ENCODE assay signal across 8 mouse cellular contexts in the genomic region with DNA sequence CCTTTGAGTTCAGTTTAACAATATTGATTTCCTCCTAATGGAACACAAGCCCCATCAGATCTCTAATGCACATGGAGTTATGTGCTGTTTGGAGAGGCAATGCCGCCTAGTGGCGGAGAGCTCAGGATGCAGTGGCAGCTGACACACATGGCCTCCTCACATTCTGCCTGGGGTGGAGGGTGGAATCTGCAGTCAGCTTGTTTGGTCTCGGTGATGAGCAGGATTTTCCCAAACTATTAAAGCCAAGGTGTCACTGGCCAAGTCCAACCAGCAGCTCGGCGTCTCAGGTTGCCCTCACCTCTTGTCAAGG.
DNase-seq lines count a peak whose midpoint lies in the region; ATAC-seq and TF ChIP-seq lines count a peak whose summit lies in the region.

No protein-coding gene starts in this region.

- no peaks in the 10 kb centered on the region for H3K79me3 ChIP-seq in C2C12 (ENCODE audit: low read depth)

- WGBS in liver, embryonic 14.5 days (ENCODE audit: insufficient replicate concordance) = 37% methylated on average over 5 of the region's 5 CpGs

- H3ac ChIP-seq in C2C12 (ENCODE audit: control insufficient read depth, insufficient read length, low read depth) = no peak overlapping the region

- no peak overlapping the region for H3K9ac ChIP-seq in liver, embryonic 14.5 days (replicated peaks)

- ATAC-seq in liver, embryonic 14.5 days (ENCODE audit: insufficient read depth) = no peak
- ATAC-seq in erythroid progenitor cell, adult 5-6 weeks (replicated peaks; ENCODE audit: low FRiP score, poor library complexity, severe bottlenecking) = no peak

- no peaks in the 10 kb centered on the region for H3K27me3 ChIP-seq in C2C12 (ENCODE audit: control insufficient read depth, insufficient read depth, insufficient read length)
- no peaks in the 10 kb centered on the region for H3K27me3 ChIP-seq in liver, embryonic 14.5 days (ENCODE audit: control insufficient read depth, insufficient read depth, low read length)

- peak; percentile 83 for TF ChIP-seq CTCF in C2C12 (IDR thresholded peaks at IDR 0.05; ENCODE audit: control insufficient read depth, insufficient read depth, insufficient read length)
- peak; percentile 82 for TF ChIP-seq CTCF in cortical plate, adult 2 months (IDR thresholded peaks at IDR 0.05; ENCODE audit: extremely low read depth, insufficient read depth, low read length)
- TF ChIP-seq CTCF in liver, embryonic 14.5 days (IDR thresholded peaks at IDR 0.05; ENCODE audit: low read depth) = peak; percentile 77

- TF ChIP-seq EP300 in liver, embryonic 14.5 days (IDR thresholded peaks at IDR 0.05; ENCODE audit: low read depth) = no peak

- no peaks in the 10 kb centered on the region for H3K9me3 ChIP-seq in liver, embryonic 14.5 days (ENCODE audit: control insufficient read depth, low read length)

- H3K79me2 ChIP-seq in C2C12 (ENCODE audit: control insufficient read depth, insufficient read depth) = no peaks in the 10 kb centered on the region

- H3K4me2 ChIP-seq in liver, embryonic 14.5 days (ENCODE audit: low read depth) = no peak overlapping the region

- H3K36me3 ChIP-seq in C2C12 (ENCODE audit: control insufficient read depth, insufficient read depth) = no peaks in the 10 kb centered on the region
- no peaks in the 10 kb centered on the region for H3K36me3 ChIP-seq in liver, embryonic 14.5 days (replicated peaks; ENCODE audit: control insufficient read depth, insufficient read depth, low read depth)

- no peak overlapping the region for H3K4me3 ChIP-seq in C2C12 (ENCODE audit: insufficient read depth, poor library complexity, severe bottlenecking)
- H3K4me3 ChIP-seq in cortical plate, adult 2 months (ENCODE audit: insufficient read depth, low read length) = no peak overlapping the region
- no peak overlapping the region for H3K4me3 ChIP-seq in liver, embryonic 14.5 days (ENCODE audit: insufficient read depth in 1 of 2, low read depth in 2 of 2, low read length in 2 of 2)

- H3K4me1 ChIP-seq in cortical plate, adult 2 months (ENCODE audit: control insufficient read depth, insufficient read depth, low read length) = 0 out of 2 replicates have a peak, but pooled peaks cover 2% of the 10 kb centered on the region
- H3K4me1 ChIP-seq in liver, embryonic 14.5 days (replicated peaks; ENCODE audit: control insufficient read depth in 2 of 2, insufficient read depth in 2 of 2, low read length in 1 of 2) = no peaks in the 10 kb centered on the region

- no peak for TF ChIP-seq POLR2A in cortical plate, adult 2 months (IDR thresholded peaks at IDR 0.05; ENCODE audit: extremely low read depth, insufficient read depth, low read length)

- H3K27ac ChIP-seq in cortical plate, adult 2 months (ENCODE audit: insufficient read depth, low read length) = no peak overlapping the region
- no peak overlapping the region for H3K27ac ChIP-seq in liver, embryonic 14.5 days

- peak; percentile 68 for DNase-seq in NIH3T3 (ENCODE audit: low read depth)
- DNase-seq in heart, adult 8-10 months (ENCODE audit: low spot score) = peak; percentile 50
- peak; percentile 62 for DNase-seq in kidney, adult 9 months
- no peak for DNase-seq in liver, embryonic 14.5 days (ENCODE audit: low read depth in 3 of 3, low spot score in 3 of 3)
- DNase-seq in retina, postnatal 1 day = peak; percentile 77

TF ChIP-seq in C2C12, 6 proteins besides CTCF, POLR2A, EP300 and RAD21:
- no peak for TF ChIP-seq USF1 (IDR thresholded peaks at IDR 0.05; ENCODE audit: low read depth)
- peak; percentile 30 for TF ChIP-seq MAX (IDR thresholded peaks at IDR 0.05)

Comparison
In these comparisons a context has a peak if more than half of its experiments do, and no peak if none do; other contexts are left out.
1. DNase-seq: peak in NIH3T3 (single experiment), heart, adult 8-10 months (single experiment), kidney, adult 9 months (single experiment) and retina, postnatal 1 day (single experiment); none in liver, embryonic 14.5 days (0 of 3).
2. Peak in every context shown above with its lines, with median percentiles within 50 percentile points of each other: CTCF ChIP-seq.